Mouse (Mus musculus) embryonic facial prominence, embryonic 10.5 days (tissue): Measurements from ENCODE around the gene Tmem139. TPM values are rescaled to one million over a fixed set of nuclear protein-coding genes. Genes with fewer than 3 reads are reported as not detected.
A peak's percentile ranks its signal among the peaks of the same experiment; 100 is the strongest.

ENCODE experiments used
- DNase-seq: peaks from one replicate; pipeline ENCODE4 v3.0.0-alpha.2; 2017; ENCODE audit warnings: low spot score
- H3K27ac ChIP-seq: fragments of 300-500 bp; sonication (generic); replicated peaks from 2 replicates; pipeline ENCODE4 v1.5.1; 2016; ENCODE audit warnings: mild to moderate bottlenecking
- H3K27me3 ChIP-seq: fragments of 300-500 bp; sonication (generic); replicated peaks from 2 replicates; pipeline ENCODE4 v1.6.1; 2016; ENCODE audit warnings: low read depth, mild to moderate bottlenecking; ENCODE audit not compliant: poor library complexity, severe bottlenecking
- H3K36me3 ChIP-seq: fragments of 300-500 bp; sonication (generic); replicated peaks from 2 replicates; pipeline ENCODE4 v1.6.1; 2016; ENCODE audit warnings: mild to moderate bottlenecking, moderate library complexity
- H3K4me1 ChIP-seq: fragments of 300-500 bp; sonication (generic); 2 replicates; pipeline ENCODE4 v1.6.1; 2016
- H3K4me3 ChIP-seq: fragments of 300-500 bp; sonication (generic); 2 replicates; pipeline ENCODE4 v1.5.1; 2016; ENCODE audit warnings: mild to moderate bottlenecking, moderate library complexity
- H3K9me3 ChIP-seq: fragments of 300-500 bp; sonication (generic); 2 replicates; pipeline ENCODE4 v1.6.1; 2016; ENCODE audit warnings: mild to moderate bottlenecking
- WGBS: fragments of 180-500 bp; shearing (Covaris S2); methylation state at CpG from one replicate; pipeline ENCODE4 v1.1.7; 2016; 5-methylcytosine and 5-hydroxymethylcytosine counted together
- polyA plus RNA-seq: library from polyadenylated mRNA; unstranded; fragments of >200 nt; fragmentation: Nextera tagmentation; extraction: Ambion mirVana; gene quantifications from 2 replicates; pipeline ENCODE4 v1.2.1, GENCODE M21; 2016

The Tmem139 gene
- polyA plus RNA-seq, 1 experiment from 2014 or later, result 0.90 TPM

DNA sequence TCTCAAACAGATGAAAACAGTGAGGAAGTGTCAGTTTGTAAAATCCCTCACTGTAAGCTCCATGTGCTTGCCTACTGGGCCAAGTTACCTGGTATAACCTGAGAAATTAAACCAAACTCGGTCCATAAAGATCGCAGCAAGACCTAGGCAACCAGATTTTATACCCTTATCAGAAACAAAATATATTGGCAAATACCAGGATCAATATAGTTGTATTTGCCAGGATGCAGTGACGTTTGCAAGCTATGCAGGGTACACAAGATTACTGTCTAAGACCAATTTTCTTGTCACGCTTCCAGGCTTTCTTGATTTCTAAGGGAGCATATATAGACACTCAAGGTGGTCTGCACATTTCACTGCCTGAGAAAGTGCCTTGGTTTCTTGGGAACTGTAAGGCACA is 10.0 kb upstream of the Tmem139 start:
- Histone ChIP-seq H3K27me3 (peaks cover 7% of the 10 kb centered on the region), H3K9me3 (no peaks in the 10 kb centered on the region), H3K36me3 (no peaks in the 10 kb centered on the region), H3K4me3 (no peak overlapping the region), H3K4me1 (no peaks in the 10 kb centered on the region), H3K27ac (no peak overlapping the region)
- WGBS, result 82% methylated on average over 4 of the region's 4 CpGs
- no peak for DNase-seq

DNA sequence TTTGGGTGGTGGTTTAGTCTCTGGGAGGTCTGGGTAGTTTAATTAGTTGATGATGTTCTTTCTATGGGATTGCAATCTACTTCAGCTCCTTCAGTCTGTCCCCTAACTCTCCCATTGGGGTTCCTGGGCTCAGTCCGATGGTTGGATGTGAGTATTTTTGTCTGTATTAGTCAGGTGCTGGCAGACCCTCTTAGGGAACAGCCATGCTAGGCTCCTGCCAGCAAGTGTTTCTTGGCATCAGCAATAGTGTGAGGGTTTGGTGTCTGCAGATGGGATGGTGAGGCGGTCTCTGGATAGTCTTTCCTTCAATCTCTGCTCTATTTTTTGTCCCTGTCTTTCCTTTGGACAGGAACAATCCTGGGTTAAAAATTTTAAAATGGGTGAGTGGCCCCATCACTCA is 8.7 kb upstream of the Tmem139 start:
- Histone ChIP-seq H3K9me3 (no peaks in the 10 kb centered on the region), H3K4me3 (no peak overlapping the region), H3K4me1 (0 out of 2 replicates have a peak, but pooled peaks cover 3% of the 10 kb centered on the region), H3K27ac (no peak overlapping the region), H3K36me3 (no peaks in the 10 kb centered on the region), H3K27me3 (no peaks in the 10 kb centered on the region)
- no peak for DNase-seq
- 88% methylated on average over 2 of the region's 2 CpGs for WGBS

DNA sequence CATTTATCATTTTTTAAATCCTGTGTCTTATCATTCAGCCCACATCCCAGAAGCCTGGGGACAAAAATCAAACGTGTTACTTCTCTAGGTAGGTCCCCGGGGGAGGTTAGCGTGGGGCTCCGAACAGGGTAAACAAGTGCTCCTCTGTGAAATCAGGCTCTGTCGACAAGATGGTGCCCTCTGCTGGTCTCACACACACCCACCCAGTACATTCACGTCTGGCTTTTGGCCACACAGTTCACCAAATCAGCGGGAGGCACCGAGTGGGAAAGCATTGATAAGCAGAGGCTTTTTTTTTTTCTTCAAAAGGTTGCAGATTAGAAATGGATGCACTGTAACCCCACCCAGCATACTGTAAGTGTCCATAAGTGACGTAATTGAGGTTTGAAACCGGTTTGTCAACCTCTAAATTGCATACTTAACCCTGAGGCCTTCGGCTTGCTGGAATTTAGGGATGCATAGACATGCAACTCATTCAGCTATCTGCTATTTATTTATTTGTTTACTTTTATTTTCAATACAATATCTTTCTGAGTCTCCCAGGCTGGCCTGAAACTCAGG is 4.4 kb upstream of the Tmem139 start:
- peaks cover 11% of the 10 kb centered on the region for H3K4me1 ChIP-seq
- 19% methylated on average over 11 of the region's 11 CpGs for WGBS
- H3K27ac ChIP-seq, result no peak overlapping the region
- peak; percentile 66 for DNase-seq
- 0 out of 2 replicates have a peak overlapping the region, but pooled peaks have one; percentile 3 for H3K4me3 ChIP-seq
- H3K36me3 ChIP-seq, result no peaks in the 10 kb centered on the region
- H3K27me3 ChIP-seq, result peaks cover 18% of the 10 kb centered on the region
- no peaks in the 10 kb centered on the region for H3K9me3 ChIP-seq

DNA sequence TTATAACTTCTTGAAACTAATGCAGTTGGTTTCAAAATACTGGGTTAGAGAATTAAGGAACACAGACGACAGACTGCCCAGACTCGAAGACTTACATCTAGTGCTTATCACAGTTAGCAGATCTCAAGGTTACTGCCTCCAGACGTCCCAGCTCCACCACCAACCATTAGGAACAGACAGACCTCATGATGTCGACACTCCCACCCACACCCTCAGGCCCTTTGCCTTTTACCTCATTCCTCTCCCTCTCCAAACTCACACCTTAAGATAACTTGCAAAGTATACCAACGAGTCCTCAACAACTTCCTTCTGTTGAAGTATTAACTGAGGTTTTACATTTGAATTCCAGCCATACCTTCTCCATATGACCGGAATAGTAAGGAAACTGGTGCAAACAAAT is 1.3 kb upstream of the Tmem139 start:
- 68% methylated on average over 6 of the region's 6 CpGs for WGBS
- Histone ChIP-seq H3K4me3 (no peak overlapping the region), H3K27me3 (peaks cover 18% of the 10 kb centered on the region), H3K9me3 (no peaks in the 10 kb centered on the region), H3K36me3 (no peaks in the 10 kb centered on the region), H3K27ac (no peak overlapping the region), H3K4me1 (peaks cover 11% of the 10 kb centered on the region)
- no peak for DNase-seq

DNA sequence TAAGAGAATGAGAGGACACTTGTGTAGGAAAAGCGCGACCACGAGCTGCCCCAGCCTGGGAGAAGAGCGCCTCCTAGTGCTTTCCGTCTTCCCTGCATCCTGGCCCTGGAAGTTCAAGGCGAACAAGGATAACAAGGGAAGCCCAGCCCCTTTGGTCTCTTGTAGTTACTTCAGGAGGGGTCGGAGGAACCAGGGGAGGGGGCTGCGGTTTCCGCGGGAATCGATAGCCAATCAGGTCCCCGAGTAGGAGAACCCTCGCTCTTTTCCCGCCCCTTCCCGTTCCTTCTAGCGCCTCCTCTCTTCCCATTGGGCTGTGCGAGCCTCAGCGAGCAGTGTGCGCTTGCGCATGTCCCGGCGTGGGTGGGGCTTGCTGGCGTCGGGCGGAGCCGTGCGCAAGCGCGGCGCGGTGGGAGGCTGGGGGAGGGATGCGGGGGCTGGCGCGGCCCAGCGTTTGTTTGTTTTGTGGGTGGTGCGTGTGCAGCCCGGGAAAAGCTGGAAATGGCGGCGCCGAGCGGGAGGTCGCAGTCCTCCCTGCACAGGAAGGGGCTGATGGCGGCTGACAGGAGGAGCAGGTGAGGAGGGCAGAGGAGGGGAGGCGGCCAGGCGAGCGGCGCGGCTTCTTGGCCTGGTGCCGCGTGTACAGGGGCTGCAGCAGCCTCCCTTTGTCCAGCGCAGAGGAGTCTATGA is 3.0 kb downstream of the Tmem139 start, which contains the start of gene Casp2:
Gene Casp2 (plus strand): TSS at position 360 of the 687 bp plus-strand sequence.
- under 1% methylated on average over 51 of the region's 51 CpGs for WGBS
- peaks cover 16% of the 10 kb centered on the region for H3K27me3 ChIP-seq
- peak within 1 kb of the TSS; percentile 84 for H3K4me3 ChIP-seq
- peaks cover 30% of the 10 kb centered on the region for H3K36me3 ChIP-seq
- DNase-seq, result peak; percentile 99
- peaks cover 17% of the 10 kb centered on the region for H3K4me1 ChIP-seq
- H3K9me3 ChIP-seq, result no peaks in the 10 kb centered on the region
- peak within 1 kb of the TSS; percentile 98 for H3K27ac ChIP-seq

DNA sequence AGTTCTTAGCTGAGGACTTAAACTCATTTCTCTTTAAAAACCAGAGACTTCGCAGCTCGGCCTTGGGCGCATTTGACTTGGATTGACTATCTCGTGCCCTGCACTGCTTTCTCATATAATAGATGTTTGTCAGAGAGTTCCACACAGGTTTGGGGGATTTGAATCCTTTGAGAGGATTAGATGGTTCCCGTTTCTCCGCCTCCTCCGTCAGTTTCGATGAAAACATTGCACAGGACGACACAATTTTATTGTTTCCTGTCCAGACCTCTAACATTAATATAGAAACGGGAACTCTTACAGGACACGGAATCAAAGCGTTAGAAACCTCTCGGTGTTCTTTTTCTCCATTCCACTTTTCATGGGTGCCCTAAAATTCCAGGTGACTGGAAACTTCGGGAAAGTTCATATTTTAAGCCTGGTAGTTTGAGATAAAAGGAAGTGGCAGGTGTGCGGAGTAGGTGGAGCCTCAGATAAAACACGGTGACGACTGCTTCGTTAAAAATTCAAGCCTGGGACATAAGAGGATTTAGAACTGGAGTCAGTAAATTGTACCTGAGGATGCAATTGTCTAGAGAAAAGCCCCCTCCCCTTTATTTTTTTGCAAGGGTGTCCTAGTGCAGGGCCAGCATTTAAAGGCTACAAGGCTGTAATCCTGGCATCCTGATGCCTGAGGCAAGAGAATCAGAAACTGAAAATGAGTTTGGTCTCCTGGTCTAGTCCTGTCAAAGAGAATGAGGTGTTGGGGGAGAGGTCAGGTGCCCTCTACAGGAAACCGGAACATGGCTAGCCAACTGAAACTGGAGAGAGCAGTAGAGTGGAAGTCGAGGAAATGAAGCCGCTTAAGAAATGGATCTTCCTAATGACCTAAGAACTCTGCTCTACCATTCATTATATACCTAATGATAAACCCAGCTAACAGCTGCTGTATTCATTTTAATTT is 3.9 kb downstream of the Tmem139 start:
- Histone ChIP-seq H3K27ac (peak overlapping the region; percentile 98), H3K4me1 (peaks cover 17% of the 10 kb centered on the region), H3K27me3 (peaks cover 15% of the 10 kb centered on the region), H3K4me3 (peak overlapping the region; percentile 84), H3K36me3 (peaks cover 38% of the 10 kb centered on the region), H3K9me3 (no peaks in the 10 kb centered on the region)
- WGBS, result under 1% methylated on average over 21 of the region's 21 CpGs
- DNase-seq, result peak; percentile 35

DNA sequence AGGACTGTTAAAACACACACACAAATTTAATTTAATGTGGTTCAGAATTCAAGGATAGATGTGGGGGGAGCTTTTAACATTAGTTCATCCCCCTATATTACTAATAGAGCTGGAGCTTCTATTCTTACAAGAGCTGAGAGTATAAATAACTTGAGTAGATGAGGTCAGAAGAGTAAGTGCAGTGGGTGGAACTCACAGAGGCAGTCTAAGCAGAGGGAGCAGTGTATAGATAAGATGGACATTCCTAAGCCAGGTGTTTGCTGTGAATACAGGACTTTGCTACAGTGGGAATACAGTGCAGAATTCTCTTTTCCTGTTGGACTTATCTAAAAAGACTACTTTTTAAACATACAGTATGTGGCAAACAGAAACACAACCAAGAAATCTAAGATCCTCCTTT is 9.0 kb downstream of the Tmem139 start:
- no peaks in the 10 kb centered on the region for H3K27me3 ChIP-seq
- no peak overlapping the region for H3K27ac ChIP-seq
- H3K36me3 ChIP-seq, result peaks cover 90% of the 10 kb centered on the region
- H3K4me1 ChIP-seq, result peaks cover 9% of the 10 kb centered on the region
- no peak for DNase-seq
- no peaks in the 10 kb centered on the region for H3K9me3 ChIP-seq
- H3K4me3 ChIP-seq, result no peak overlapping the region

DNA sequence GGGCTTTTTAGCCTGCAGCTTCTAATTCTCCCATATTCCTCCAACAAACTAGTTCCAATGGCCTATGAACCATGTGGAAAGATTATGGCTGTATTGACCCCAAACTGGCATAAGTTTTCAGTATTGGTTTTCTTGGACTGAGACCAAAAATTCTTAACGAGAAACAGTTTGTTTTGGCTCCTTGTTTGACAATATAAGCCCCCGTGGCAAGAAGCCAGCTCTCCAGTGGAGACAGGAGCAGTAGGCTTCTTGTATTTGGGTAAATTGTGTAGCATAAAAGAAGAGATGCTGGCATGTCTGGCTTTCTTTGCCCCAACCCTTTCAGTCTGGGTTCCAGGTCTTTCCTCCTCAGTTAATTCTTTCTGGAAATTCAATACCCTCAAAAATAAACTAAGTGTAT is 14.4 kb downstream of the Tmem139 start:
- H3K27me3 ChIP-seq, result no peaks in the 10 kb centered on the region
- no peak overlapping the region for H3K27ac ChIP-seq
- 77% methylated on average over 2 of the region's 2 CpGs for WGBS
- H3K4me1 ChIP-seq, result no peaks in the 10 kb centered on the region
- H3K9me3 ChIP-seq, result no peaks in the 10 kb centered on the region
- DNase-seq, result no peak
- no peak overlapping the region for H3K4me3 ChIP-seq
- H3K36me3 ChIP-seq, result peaks cover 100% of the 10 kb centered on the region

DNA sequence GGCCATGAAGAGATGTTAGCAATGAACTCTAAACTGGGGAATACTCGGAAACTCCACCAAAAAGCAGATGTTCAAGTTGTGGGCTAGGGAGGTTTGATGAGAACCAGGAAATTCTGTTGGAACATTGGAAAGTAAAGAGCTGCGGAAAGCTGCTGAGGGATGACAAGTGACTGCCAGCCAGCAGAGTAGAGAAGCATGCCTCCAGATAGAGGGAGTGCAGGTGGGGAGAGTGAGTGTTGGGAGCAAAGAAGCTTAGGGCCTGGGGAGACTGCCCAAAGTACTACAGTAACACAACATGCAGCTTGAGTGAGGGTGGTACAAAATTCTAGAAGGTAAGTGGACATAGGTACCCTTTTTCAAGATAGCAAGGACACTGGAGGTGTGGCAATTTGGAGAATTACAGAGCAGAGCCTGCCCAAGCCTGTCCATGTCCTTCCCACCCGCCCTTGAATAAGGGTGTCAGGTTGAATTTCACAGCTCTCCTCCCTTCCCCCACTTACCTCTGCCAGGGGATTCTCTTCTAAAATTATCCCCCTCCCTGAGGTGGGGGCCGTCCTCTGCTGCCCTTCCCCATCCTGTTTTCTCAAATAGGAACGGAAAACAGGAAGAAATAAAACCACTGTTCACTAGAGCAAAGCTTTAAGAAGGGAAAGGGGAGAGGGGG is 21.2 kb downstream of the Tmem139 start:
- 79% methylated on average over 5 of the region's 5 CpGs for WGBS
- DNase-seq, result no peak
- Histone ChIP-seq H3K27ac (no peak overlapping the region), H3K9me3 (no peaks in the 10 kb centered on the region), H3K36me3 (peaks cover 86% of the 10 kb centered on the region), H3K4me1 (no peaks in the 10 kb centered on the region), H3K27me3 (no peaks in the 10 kb centered on the region), H3K4me3 (no peak overlapping the region)

DNA sequence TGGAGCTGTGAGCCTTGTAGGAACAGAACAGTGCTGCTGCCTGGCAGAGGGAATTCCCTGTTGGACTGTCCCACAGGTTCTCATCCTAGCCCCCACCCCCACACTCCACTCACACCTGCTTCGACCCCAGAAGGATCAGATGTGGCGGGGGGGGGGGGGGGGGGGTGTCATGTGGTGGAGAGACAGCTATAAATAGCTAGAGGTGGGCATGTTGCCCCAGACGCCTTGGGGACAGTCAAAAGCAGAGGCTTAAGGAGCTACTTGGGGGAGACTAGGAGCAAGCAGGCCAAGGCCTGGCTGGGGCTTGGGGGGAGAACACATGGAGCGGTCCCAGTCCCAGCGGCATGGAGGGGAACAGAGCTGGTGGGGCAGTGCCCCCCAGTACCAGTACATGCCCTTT is 24.7 kb downstream of the Tmem139 start, which contains the start of gene Clcn1:
Gene Clcn1 (plus strand): TSS at position 238 of the 400 bp plus-strand sequence.
- H3K4me3 ChIP-seq, result no peak within 1 kb of the TSS
- no peak within 1 kb of the TSS for H3K27ac ChIP-seq

DNA sequence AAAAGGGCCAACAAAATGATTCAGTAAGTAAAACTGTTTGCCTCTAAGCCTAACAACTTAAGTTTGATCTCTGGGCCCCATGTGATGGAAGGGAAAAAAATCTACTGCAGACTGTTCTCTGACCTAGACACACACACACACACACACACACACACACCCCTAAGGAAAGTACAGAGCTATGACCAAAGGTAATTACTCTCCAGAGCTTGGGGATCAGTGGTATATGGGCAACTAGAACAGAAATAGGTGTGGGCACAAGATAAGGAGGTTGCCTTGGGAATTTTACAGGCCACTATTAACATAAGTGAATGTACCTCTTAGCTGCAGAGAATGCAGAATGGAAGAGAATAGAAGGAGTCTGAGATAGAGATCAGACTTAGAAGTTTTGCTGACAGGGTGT is 25.8 kb downstream of the Tmem139 start:
- Histone ChIP-seq H3K4me1 (no peaks in the 10 kb centered on the region), H3K27me3 (no peaks in the 10 kb centered on the region), H3K9me3 (no peaks in the 10 kb centered on the region), H3K4me3 (no peak overlapping the region), H3K36me3 (peaks cover 65% of the 10 kb centered on the region), H3K27ac (no peak overlapping the region)
- no peak for DNase-seq

More for the DNA sequence above, 24.7 kb downstream of the Tmem139 start, which contains the start of gene Clcn1:
- H3K9me3 ChIP-seq, result no peaks in the 10 kb centered on the region
- no peaks in the 10 kb centered on the region for H3K27me3 ChIP-seq
- peaks cover 67% of the 10 kb centered on the region for H3K36me3 ChIP-seq
- 81% methylated on average over 4 of the region's 5 CpGs for WGBS
- H3K4me1 ChIP-seq, result no peaks in the 10 kb centered on the region
- DNase-seq, result no peak

DNA sequence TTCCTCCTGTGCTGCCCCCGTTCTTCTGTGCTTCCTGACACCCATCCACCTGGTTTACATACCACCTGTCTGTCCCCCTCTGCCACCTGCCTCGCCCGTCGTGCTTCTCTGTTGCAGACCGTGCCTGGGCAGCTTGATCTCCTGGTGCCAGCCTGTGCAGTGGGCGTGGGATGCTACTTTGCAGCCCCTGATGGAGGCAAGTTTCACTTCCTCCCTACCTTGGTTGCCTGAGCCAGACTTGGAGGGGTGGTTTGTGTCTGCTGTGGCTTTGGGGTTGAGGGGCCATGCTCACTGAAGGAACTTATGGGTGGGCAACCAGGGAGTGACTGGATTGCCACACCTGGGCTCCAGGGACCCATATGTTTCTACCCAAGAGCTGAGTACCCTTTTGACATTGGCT is 31.6 kb downstream of the Tmem139 start:
- no peak overlapping the region for H3K27ac ChIP-seq
- H3K36me3 ChIP-seq, result peaks cover 58% of the 10 kb centered on the region
- no peaks in the 10 kb centered on the region for H3K9me3 ChIP-seq
- no peaks in the 10 kb centered on the region for H3K4me1 ChIP-seq
- no peaks in the 10 kb centered on the region for H3K27me3 ChIP-seq
- 93% methylated on average over 6 of the region's 6 CpGs for WGBS
- no peak for DNase-seq
- no peak overlapping the region for H3K4me3 ChIP-seq
